Mouse (Mus musculus): ENCODE measurements around the gene Slc43a1. TPM values are rescaled to one million over a fixed set of nuclear protein-coding genes. Genes with fewer than 3 reads are reported as not detected.
"Not testable (repeated sequence)": the region's sequence is repeated elsewhere in the genome, so short reads cannot be mapped to it uniquely, and the experiment has no call there.

The Slc43a1 gene
- total RNA-seq, 2 experiments from 2014 or later, result 487 to 794 TPM

- ATAC-seq (replicated peaks; ENCODE audit: low FRiP score, poor library complexity, severe bottlenecking), result 0 out of 2 replicates have a peak, but pooled peaks have one; percentile 8
These were observed 49.0 kb downstream of the Slc43a1 start for GRCm38 (mm10) chr2:84887411-84888271.

GRCm38 (mm10) chr2:84888657-84889315 lies 50.1 kb downstream of the Slc43a1 start:
- ATAC-seq (replicated peaks; ENCODE audit: low FRiP score, poor library complexity, severe bottlenecking), result 0 out of 2 replicates have a peak, but pooled peaks have one; percentile 50

- no peak for ATAC-seq (replicated peaks; ENCODE audit: low FRiP score, poor library complexity, severe bottlenecking)
These were observed 50.8 kb downstream of the Slc43a1 start for GRCm38 (mm10) chr2:84889316-84890044.

- ATAC-seq (replicated peaks; ENCODE audit: low FRiP score, poor library complexity, severe bottlenecking), result peak; percentile 72
These were observed 51.3 kb downstream of the Slc43a1 start for GRCm38 (mm10) chr2:84890045-84890340.

- ATAC-seq (replicated peaks; ENCODE audit: low FRiP score, poor library complexity, severe bottlenecking), result no peak
These were observed 54.7 kb downstream of the Slc43a1 start for GRCm38 (mm10) chr2:84893359-84893758.

GRCm38 (mm10) chr2:84895495-84896198 lies 57.0 kb downstream of the Slc43a1 start:
- ATAC-seq (replicated peaks; ENCODE audit: low FRiP score, poor library complexity, severe bottlenecking), result no peak

- not testable (repeated sequence) for ATAC-seq (replicated peaks; ENCODE audit: low FRiP score, poor library complexity, severe bottlenecking)
These were observed 58.0 kb downstream of the Slc43a1 start for GRCm38 (mm10) chr2:84896686-84897085.

GRCm38 (mm10) chr2:84912722-84913121 lies 74.1 kb downstream of the Slc43a1 start:
- ATAC-seq (replicated peaks; ENCODE audit: low FRiP score, poor library complexity, severe bottlenecking), result no peak

Other genes starting within 250 kb of the Slc43a1 start
- gene Ctnnd1, start 188.1 kb upstream of the Slc43a1 start, total RNA-seq (2015; ENCODE audit: low replicate concordance), result 11.2 and 15.1 TPM in 2 replicates
- 7.0 and 18.7 TPM in 2 replicates for gene Ctnnd1, start 188.1 kb upstream of the Slc43a1 start, total RNA-seq (2017; ENCODE audit: low replicate concordance)
- not detected in 2 replicates for gene Btbd18, start 179.8 kb upstream of the Slc43a1 start, total RNA-seq (2015; ENCODE audit: low replicate concordance)
- not detected in 2 replicates for gene Btbd18, start 179.8 kb upstream of the Slc43a1 start, total RNA-seq (2017; ENCODE audit: low replicate concordance)
- 59.8 and 66.2 TPM in 2 replicates for gene Selenoh, start 168.1 kb upstream of the Slc43a1 start, total RNA-seq (2015; ENCODE audit: low replicate concordance)
- 21.6 and 28.2 TPM in 2 replicates for gene Selenoh, start 168.1 kb upstream of the Slc43a1 start, total RNA-seq (2017; ENCODE audit: low replicate concordance)
- gene Gm28635, start 160.8 kb upstream of the Slc43a1 start, total RNA-seq (2015; ENCODE audit: low replicate concordance), result not detected in 2 replicates
- gene Gm28635, start 160.8 kb upstream of the Slc43a1 start, total RNA-seq (2017; ENCODE audit: low replicate concordance), result 1.1 TPM in 1 of 2 replicates, not detected in the other
- 29.3 and 36.0 TPM in 2 replicates for gene Med19, start 160.4 kb upstream of the Slc43a1 start, total RNA-seq (2015; ENCODE audit: low replicate concordance)
- 42.9 and 47.5 TPM in 2 replicates for gene Med19, start 160.4 kb upstream of the Slc43a1 start, total RNA-seq (2017; ENCODE audit: low replicate concordance)
- gene Tmx2, start 159.7 kb upstream of the Slc43a1 start, total RNA-seq (2015; ENCODE audit: low replicate concordance), result 52.4 and 74.6 TPM in 2 replicates
- 42.6 and 43.2 TPM in 2 replicates for gene Tmx2, start 159.7 kb upstream of the Slc43a1 start, total RNA-seq (2017; ENCODE audit: low replicate concordance)
- 67.0 and 77.5 TPM in 2 replicates for gene Zdhhc5, start 123.7 kb upstream of the Slc43a1 start, total RNA-seq (2015; ENCODE audit: low replicate concordance)
- 83.7 and 85.0 TPM in 2 replicates for gene Zdhhc5, start 123.7 kb upstream of the Slc43a1 start, total RNA-seq (2017; ENCODE audit: low replicate concordance)
- gene Clp1, start 111.5 kb upstream of the Slc43a1 start, total RNA-seq (2015; ENCODE audit: low replicate concordance), result 67.4 and 70.0 TPM in 2 replicates
- 26.2 and 54.4 TPM in 2 replicates for gene Clp1, start 111.5 kb upstream of the Slc43a1 start, total RNA-seq (2017; ENCODE audit: low replicate concordance)
- 377 and 399 TPM in 2 replicates for gene Ypel4, start 104.8 kb upstream of the Slc43a1 start, total RNA-seq (2015; ENCODE audit: low replicate concordance)
- gene Ypel4, start 104.8 kb upstream of the Slc43a1 start, total RNA-seq (2017; ENCODE audit: low replicate concordance), result 327 and 382 TPM in 2 replicates
- not detected in 2 replicates for gene Gm19426, start 95.2 kb upstream of the Slc43a1 start, total RNA-seq (2015; ENCODE audit: low replicate concordance)
- gene Gm19426, start 95.2 kb upstream of the Slc43a1 start, total RNA-seq (2017; ENCODE audit: low replicate concordance), result not detected in 2 replicates
- 0.72 and 12.6 TPM in 2 replicates for gene Serping1, start 63.4 kb upstream of the Slc43a1 start, total RNA-seq (2015; ENCODE audit: low replicate concordance)
- gene Serping1, start 63.4 kb upstream of the Slc43a1 start, total RNA-seq (2017; ENCODE audit: low replicate concordance), result 1.8 and 3.8 TPM in 2 replicates
- gene Ube2l6, start 40.0 kb upstream of the Slc43a1 start, total RNA-seq (2015; ENCODE audit: low replicate concordance), result 424 and 462 TPM in 2 replicates
- gene Ube2l6, start 40.0 kb upstream of the Slc43a1 start, total RNA-seq (2017; ENCODE audit: low replicate concordance), result 282 and 312 TPM in 2 replicates
- gene Smtnl1, start 16.2 kb upstream of the Slc43a1 start, total RNA-seq (2015; ENCODE audit: low replicate concordance), result not detected in 2 replicates
- not detected in 2 replicates for gene Smtnl1, start 16.2 kb upstream of the Slc43a1 start, total RNA-seq (2017; ENCODE audit: low replicate concordance)
- 16.8 and 17.3 TPM in 2 replicates for gene Timm10, start 11.9 kb upstream of the Slc43a1 start, total RNA-seq (2015; ENCODE audit: low replicate concordance)
- 6.5 TPM in 1 of 2 replicates, not detected in the other for gene Timm10, start 11.9 kb upstream of the Slc43a1 start, total RNA-seq (2017; ENCODE audit: low replicate concordance)
- gene Rtn4rl2, start 47.9 kb downstream of the Slc43a1 start, total RNA-seq (2015; ENCODE audit: low replicate concordance), result not detected in 2 replicates
- not detected in 2 replicates for gene Rtn4rl2, start 47.9 kb downstream of the Slc43a1 start, total RNA-seq (2017; ENCODE audit: low replicate concordance)
- 480 and 538 TPM in 2 replicates for gene Slc43a3, start 97.7 kb downstream of the Slc43a1 start, total RNA-seq (2015; ENCODE audit: low replicate concordance)
- gene Slc43a3, start 97.7 kb downstream of the Slc43a1 start, total RNA-seq (2017; ENCODE audit: low replicate concordance), result 432 and 465 TPM in 2 replicates
- gene Prg2, start 141.6 kb downstream of the Slc43a1 start, total RNA-seq (2015; ENCODE audit: low replicate concordance), result 91.5 and 93.5 TPM in 2 replicates
- gene Prg2, start 141.6 kb downstream of the Slc43a1 start, total RNA-seq (2017; ENCODE audit: low replicate concordance), result 123 and 136 TPM in 2 replicates
- gene Prg3, start 149.4 kb downstream of the Slc43a1 start, total RNA-seq (2015; ENCODE audit: low replicate concordance), result 3.4 and 10.1 TPM in 2 replicates
- gene Prg3, start 149.4 kb downstream of the Slc43a1 start, total RNA-seq (2017; ENCODE audit: low replicate concordance), result 8.2 and 32.4 TPM in 2 replicates
- 112 TPM in 2 replicates for gene Ssrp1, start 198.4 kb downstream of the Slc43a1 start, total RNA-seq (2015; ENCODE audit: low replicate concordance)
- 221 and 237 TPM in 2 replicates for gene Ssrp1, start 198.4 kb downstream of the Slc43a1 start, total RNA-seq (2017; ENCODE audit: low replicate concordance)
- 1.1 and 1.3 TPM in 2 replicates for gene P2rx3, start 198.6 kb downstream of the Slc43a1 start, total RNA-seq (2015; ENCODE audit: low replicate concordance)
- gene P2rx3, start 198.6 kb downstream of the Slc43a1 start, total RNA-seq (2017; ENCODE audit: low replicate concordance), result not detected in 2 replicates
- gene Tnks1bp1, start 209.2 kb downstream of the Slc43a1 start, total RNA-seq (2015; ENCODE audit: low replicate concordance), result 1.1 TPM in 1 of 2 replicates, not detected in the other
- gene Tnks1bp1, start 209.2 kb downstream of the Slc43a1 start, total RNA-seq (2017; ENCODE audit: low replicate concordance), result 0.23 and 2.6 TPM in 2 replicates